Mouse (Mus musculus): ENCODE measurements around the gene Gm1113. TPM values are rescaled to one million over a fixed set of nuclear protein-coding genes. Genes with fewer than 3 reads are reported as not detected.

Gene Gm1113
- polyA plus RNA-seq, 1 experiment from 2014 or later, result not detected

DNA sequence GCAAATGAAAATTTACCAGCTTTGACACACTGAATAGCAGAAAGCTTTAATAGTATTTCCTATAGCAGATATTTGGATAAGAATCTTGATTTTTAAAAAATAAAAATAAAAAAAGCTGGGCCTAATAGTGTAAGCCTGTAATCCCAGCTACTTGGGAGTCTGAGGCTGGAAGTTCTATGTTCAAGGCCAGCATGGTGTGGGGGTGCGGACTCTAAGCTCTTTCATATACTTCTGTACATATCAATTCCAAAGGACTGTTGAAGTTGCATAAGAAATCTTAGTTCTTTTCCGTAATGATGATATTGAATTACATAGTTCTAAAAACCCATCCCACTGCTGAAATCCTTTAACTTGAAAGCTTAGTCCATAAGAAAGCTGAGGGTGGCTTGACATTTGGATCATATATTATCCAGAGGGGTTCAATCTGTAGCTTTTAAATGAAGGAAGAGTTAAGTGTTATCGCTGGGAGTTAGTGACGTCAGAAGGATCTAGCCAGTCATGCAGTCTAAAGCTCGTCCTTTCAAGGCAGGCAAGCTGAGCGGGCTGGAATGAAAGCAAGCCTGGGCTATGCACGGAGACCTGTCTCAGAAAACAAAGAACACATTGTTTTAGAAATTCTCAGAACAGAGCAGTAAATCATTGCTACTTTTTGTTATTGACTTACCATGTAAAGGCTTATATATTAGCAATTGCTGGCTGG is 24.9 kb downstream of the Gm1113 start:
- Histone ChIP-seq H3K27me3 (ENCODE audit: insufficient read depth, low read length) (no peaks in the 10 kb centered on the region), H3K36me3 (ENCODE audit: insufficient read depth, low read length) (peaks cover 6% of the 10 kb centered on the region; the same call in 1 of the 2 replicates), H3K4me2 (ENCODE audit: low read length) (no peak overlapping the region), H3K27ac (no peak overlapping the region), H3K9me3 (replicated peaks; ENCODE audit: low read length) (no peaks in the 10 kb centered on the region), H3K9ac (ENCODE audit: low read depth, low read length) (no peak overlapping the region), H3K4me1 (replicated peaks; ENCODE audit: insufficient read depth, low read length) (no peaks in the 10 kb centered on the region; the same call in 1 of the 2 replicates), H3K4me3 (replicated peaks; ENCODE audit: low read depth, low read length) (no peak overlapping the region)
- TF ChIP-seq CTCF (IDR thresholded peaks at IDR 0.05; ENCODE audit: low read depth), result no peak
- DNase-seq (ENCODE audit: low spot score), result peak; percentile 58
- whole genome bisulfite sequencing, result 40% methylated on average over 7 of the region's 7 CpGs
- ATAC-seq (replicated peaks; ENCODE audit: low FRiP score, low read depth), result peak; percentile 83

DNA sequence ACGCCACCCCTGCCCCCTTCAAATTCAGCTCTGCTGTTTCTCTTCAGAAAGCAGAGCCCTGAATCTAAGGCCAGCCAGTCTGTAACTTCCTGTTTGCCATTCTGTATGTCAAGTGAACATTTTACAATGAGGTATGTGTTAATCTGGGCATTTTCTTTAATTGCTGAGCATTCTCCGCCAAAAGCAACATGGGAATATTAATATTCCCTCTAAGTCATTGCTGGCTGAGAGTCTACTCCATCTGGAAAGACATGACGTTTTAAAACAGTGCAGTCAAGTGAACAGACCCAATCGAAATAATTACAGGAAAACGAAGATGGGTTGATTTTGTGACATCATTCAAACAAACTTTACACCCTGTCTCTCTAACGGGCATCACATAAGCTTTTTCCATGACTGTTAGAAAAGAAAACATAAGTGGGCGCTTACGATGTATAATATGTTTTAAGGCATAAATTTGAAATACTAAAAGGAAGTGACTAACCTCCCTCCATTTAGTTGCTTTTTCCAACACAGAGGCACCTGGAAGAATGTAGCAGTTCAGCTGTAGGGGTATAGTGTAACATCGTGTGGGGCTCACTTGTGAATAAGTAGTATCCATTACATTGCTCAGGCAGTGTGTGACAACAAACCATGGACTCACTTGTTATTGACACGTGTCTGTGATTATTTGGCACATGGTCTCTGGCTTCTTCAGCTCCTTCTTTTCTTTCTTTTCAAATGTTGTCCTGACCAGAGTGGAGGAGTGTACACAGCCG is 26.8 kb downstream of the Gm1113 start:
- H3K4me3 ChIP-seq (replicated peaks; ENCODE audit: low read depth, low read length), result no peak overlapping the region
- H3K36me3 ChIP-seq (ENCODE audit: insufficient read depth, low read length), result 0 out of 2 replicates have a peak, but pooled peaks cover 3% of the 10 kb centered on the region
- no peak for TF ChIP-seq CTCF (IDR thresholded peaks at IDR 0.05; ENCODE audit: low read depth)
- ATAC-seq (replicated peaks; ENCODE audit: low FRiP score, low read depth) (no peak), DNase-seq (ENCODE audit: low spot score) (no peak)
- WGBS, result 68% methylated on average over 11 of the region's 11 CpGs
- no peak overlapping the region for H3K9ac ChIP-seq (ENCODE audit: low read depth, low read length)
- H3K9me3 ChIP-seq (replicated peaks; ENCODE audit: low read length), result no peaks in the 10 kb centered on the region
- H3K4me2 ChIP-seq (ENCODE audit: low read length), result no peak overlapping the region
- H3K4me1 ChIP-seq (replicated peaks; ENCODE audit: insufficient read depth, low read length), result no peaks in the 10 kb centered on the region; the same call in 1 of the 2 replicates
- H3K27ac ChIP-seq, result no peak overlapping the region
- no peaks in the 10 kb centered on the region for H3K27me3 ChIP-seq (ENCODE audit: insufficient read depth, low read length)

GRCm38 (mm10) chr9:35488496-35488895 is 29.6 kb downstream of the Gm1113 start:
- Histone ChIP-seq H3K4me1 (replicated peaks; ENCODE audit: insufficient read depth, low read length) (no peaks in the 10 kb centered on the region; the same call in 1 of the 2 replicates), H3K27ac (no peak overlapping the region), H3K36me3 (ENCODE audit: insufficient read depth, low read length) (0 out of 2 replicates have a peak, but pooled peaks cover 3% of the 10 kb centered on the region), H3K4me2 (ENCODE audit: low read length) (no peak overlapping the region), H3K9me3 (replicated peaks; ENCODE audit: low read length) (no peaks in the 10 kb centered on the region), H3K9ac (ENCODE audit: low read depth, low read length) (no peak overlapping the region), H3K4me3 (replicated peaks; ENCODE audit: low read depth, low read length) (no peak overlapping the region), H3K27me3 (ENCODE audit: insufficient read depth, low read length) (no peaks in the 10 kb centered on the region)
- no peak for TF ChIP-seq CTCF (IDR thresholded peaks at IDR 0.05; ENCODE audit: low read depth)
- DNase-seq (ENCODE audit: low spot score) (peak; percentile 33), ATAC-seq (replicated peaks; ENCODE audit: low FRiP score, low read depth) (no peak)
- 62% methylated on average over 4 of the region's 4 CpGs for WGBS

GRCm38 (mm10) chr9:35486616-35487015 is 31.5 kb downstream of the Gm1113 start:
- no peaks in the 10 kb centered on the region for H3K4me1 ChIP-seq (replicated peaks; ENCODE audit: insufficient read depth, low read length)
- ATAC-seq (replicated peaks; ENCODE audit: low FRiP score, low read depth) (no peak), DNase-seq (ENCODE audit: low spot score) (no peak)
- H3K4me3 ChIP-seq (replicated peaks; ENCODE audit: low read depth, low read length), result no peak overlapping the region
- no peaks in the 10 kb centered on the region for H3K27me3 ChIP-seq (ENCODE audit: insufficient read depth, low read length)
- 87% methylated on average over 13 of the region's 13 CpGs for WGBS
- H3K9me3 ChIP-seq (replicated peaks; ENCODE audit: low read length), result no peaks in the 10 kb centered on the region
- 0 out of 2 replicates have a peak, but pooled peaks cover under 1% of the 10 kb centered on the region for H3K36me3 ChIP-seq (ENCODE audit: insufficient read depth, low read length)
- no peak overlapping the region for H3K4me2 ChIP-seq (ENCODE audit: low read length)
- H3K9ac ChIP-seq (ENCODE audit: low read depth, low read length), result no peak overlapping the region
- no peak for TF ChIP-seq CTCF (IDR thresholded peaks at IDR 0.05; ENCODE audit: low read depth)
- H3K27ac ChIP-seq, result no peak overlapping the region

- no peaks in the 10 kb centered on the region for H3K9me3 ChIP-seq (replicated peaks; ENCODE audit: low read length)
- H3K9ac ChIP-seq (ENCODE audit: low read depth, low read length), result no peak overlapping the region
- 83% methylated on average over 3 of the region's 3 CpGs for WGBS
- DNase-seq (ENCODE audit: low spot score) (no peak), ATAC-seq (replicated peaks; ENCODE audit: low FRiP score, low read depth) (no peak)
- no peak for TF ChIP-seq CTCF (IDR thresholded peaks at IDR 0.05; ENCODE audit: low read depth)
- no peak overlapping the region for H3K4me3 ChIP-seq (replicated peaks; ENCODE audit: low read depth, low read length)
- no peaks in the 10 kb centered on the region for H3K4me1 ChIP-seq (replicated peaks; ENCODE audit: insufficient read depth, low read length)
- no peak overlapping the region for H3K4me2 ChIP-seq (ENCODE audit: low read length)
- H3K27me3 ChIP-seq (ENCODE audit: insufficient read depth, low read length), result no peaks in the 10 kb centered on the region
- H3K27ac ChIP-seq, result no peak overlapping the region
- 0 out of 2 replicates have a peak, but pooled peaks cover 2% of the 10 kb centered on the region for H3K36me3 ChIP-seq (ENCODE audit: insufficient read depth, low read length)
Measured at GRCm38 (mm10) chr9:35483949-35484348, 34.1 kb downstream of the Gm1113 start.

DNA sequence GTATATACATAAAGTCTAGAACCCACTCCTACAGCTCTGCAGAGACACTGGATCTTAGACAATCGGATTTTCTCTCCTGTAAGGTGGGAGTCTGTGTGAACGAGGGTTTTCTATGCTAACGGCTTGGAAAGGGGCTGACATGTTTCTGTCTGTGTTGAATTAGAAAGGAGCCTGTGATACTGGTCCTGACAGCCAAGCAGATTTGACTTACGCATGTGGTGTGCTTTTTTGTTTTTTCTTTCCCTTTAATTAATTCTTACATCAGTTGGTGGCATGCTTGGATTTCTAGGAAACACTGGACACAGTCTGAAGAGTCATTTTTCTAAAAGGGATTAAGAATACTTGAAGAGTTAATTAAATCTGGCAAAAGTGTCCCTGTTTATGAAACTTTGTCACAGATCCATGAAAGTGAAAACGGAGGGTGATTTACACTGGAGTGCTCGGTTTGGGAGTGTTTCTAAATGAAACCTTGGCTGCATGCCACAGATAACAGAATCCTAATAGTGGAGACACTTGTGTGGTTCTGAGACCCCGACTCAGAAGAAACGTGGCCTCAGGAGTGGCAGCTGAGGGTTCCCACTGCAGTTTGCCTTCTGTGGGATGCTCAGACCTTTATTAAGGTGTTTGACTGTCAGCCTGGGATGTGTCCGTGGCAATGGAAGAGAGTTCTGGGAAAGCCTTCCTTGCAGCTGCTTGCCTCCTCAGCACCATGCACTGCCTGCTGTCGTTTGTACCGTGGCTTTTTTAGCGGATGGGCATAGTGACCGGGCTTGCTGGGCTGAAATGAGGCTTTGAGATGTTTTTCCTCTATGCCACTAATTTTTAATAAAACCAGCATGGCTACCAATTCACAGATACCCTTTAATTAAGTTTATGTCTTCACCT is 35.8 kb downstream of the Gm1113 start:
- 53% methylated on average over 13 of the region's 13 CpGs for WGBS
- TF ChIP-seq CTCF (IDR thresholded peaks at IDR 0.05; ENCODE audit: low read depth), result no peak
- Histone ChIP-seq H3K4me3 (replicated peaks; ENCODE audit: low read depth, low read length) (no peak overlapping the region), H3K27ac (no peak overlapping the region), H3K27me3 (ENCODE audit: insufficient read depth, low read length) (no peaks in the 10 kb centered on the region), H3K9ac (ENCODE audit: low read depth, low read length) (no peak overlapping the region), H3K4me2 (ENCODE audit: low read length) (no peak overlapping the region), H3K36me3 (ENCODE audit: insufficient read depth, low read length) (peaks cover 7% of the 10 kb centered on the region; the same call in 1 of the 2 replicates), H3K9me3 (replicated peaks; ENCODE audit: low read length) (no peaks in the 10 kb centered on the region), H3K4me1 (replicated peaks; ENCODE audit: insufficient read depth, low read length) (no peaks in the 10 kb centered on the region)
- ATAC-seq (replicated peaks; ENCODE audit: low FRiP score, low read depth), result no peak
- peak; percentile 61 for DNase-seq (ENCODE audit: low spot score)

Data from kidney, postnatal 0 days (tissue).